Mouse (Mus musculus): ENCODE measurements around the gene Anks1b.

GRCm38 (mm10) chr10:90937721-90938460 is 1064.6 kb downstream of the Anks1b start:
- TF ChIP-seq POLR2A (IDR thresholded peaks at IDR 0.05; ENCODE audit: low read depth, low read length) = no peak
- no peak for TF ChIP-seq CTCF (IDR thresholded peaks at IDR 0.05; ENCODE audit: extremely low read depth, insufficient read length, insufficient replicate concordance, low read depth, low read length)

All from small intestine, adult 2 months (tissue).